Mouse (Mus musculus) midbrain, embryonic 13.5 days (tissue): ENCODE results near the gene Bche. TPM values are rescaled to one million over a fixed set of nuclear protein-coding genes. Genes with fewer than 3 reads are reported as not detected.

Experiments used
- ATAC-seq: fragments of 200-750 bp; cut with Nextera tagmentation; 2 replicates; pipeline ENCODE4 v1.8.0; 2017; ENCODE audit warnings: mild to moderate bottlenecking, moderate TSS enrichment, moderate library complexity
- H3K27ac ChIP-seq: fragments of 300-500 bp; sonication (generic); 2 replicates; pipeline ENCODE4 v1.5.1; 2015; ENCODE audit warnings: inconsistent platforms, mild to moderate bottlenecking, moderate library complexity
- H3K27me3 ChIP-seq: fragments of 300-500 bp; sonication (generic); 2 replicates; pipeline ENCODE4 v1.6.1; 2015; ENCODE audit warnings: mild to moderate bottlenecking, inconsistent platforms
- H3K36me3 ChIP-seq: fragments of 300-500 bp; sonication (generic); 2 replicates; pipeline ENCODE4 v1.6.1; 2015; ENCODE audit warnings: mild to moderate bottlenecking, inconsistent platforms
- H3K4me1 ChIP-seq: fragments of 300-500 bp; sonication (generic); replicated peaks from 2 replicates; pipeline ENCODE4 v1.6.1; 2015; ENCODE audit warnings: inconsistent platforms
- H3K4me2 ChIP-seq: fragments of 300-500 bp; sonication (generic); replicated peaks from 2 replicates; pipeline ENCODE4 v1.6.1; 2015; ENCODE audit warnings: moderate library complexity, mild to moderate bottlenecking, inconsistent platforms
- H3K4me3 ChIP-seq: fragments of 300-500 bp; sonication (generic); replicated peaks from 2 replicates; pipeline ENCODE4 v1.5.1; 2015; ENCODE audit warnings: mild to moderate bottlenecking, inconsistent platforms
- H3K9ac ChIP-seq: fragments of 300-500 bp; sonication (generic); replicated peaks from 2 replicates; pipeline ENCODE4 v1.6.1; 2015; ENCODE audit warnings: mild to moderate bottlenecking, inconsistent platforms
- H3K9me3 ChIP-seq: fragments of 300-500 bp; sonication (generic); 2 replicates; pipeline ENCODE4 v1.6.1; 2016; ENCODE audit warnings: mild to moderate bottlenecking, inconsistent platforms
- WGBS: fragments of 180-500 bp; shearing (Covaris S2); methylation state at CpG from one replicate; pipeline ENCODE4 v1.1.7; 2015; 5-methylcytosine and 5-hydroxymethylcytosine counted together
- polyA plus RNA-seq: library from polyadenylated mRNA; unstranded; fragments of >200 nt; fragmentation: Nextera tagmentation; extraction: Ambion mirVana; gene quantifications from 2 replicates; pipeline ENCODE4 v1.2.1, GENCODE M21; 2015

Bche gene
- polyA plus RNA-seq, result 1.2 and 1.6 TPM in 2 replicates

DNA sequence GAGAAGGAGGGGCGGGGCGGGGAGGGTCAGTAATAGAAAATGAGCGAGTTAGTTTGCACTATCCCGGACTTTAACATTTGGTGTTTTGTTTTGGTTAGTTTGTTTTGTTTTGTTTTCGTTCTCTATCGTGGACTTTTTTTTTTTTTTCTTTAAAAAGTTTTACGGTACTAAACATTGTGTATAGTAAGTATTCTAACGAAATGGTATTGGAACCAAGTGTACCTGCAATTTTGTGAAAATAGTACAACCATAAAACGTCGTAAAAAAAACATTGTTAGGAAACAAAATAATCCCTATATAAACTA, at the start of gene Bche:
Gene Bche, minus strand, starts transcription at position 6 of the 305 bp plus-strand sequence.
- no peak for ATAC-seq

DNA sequence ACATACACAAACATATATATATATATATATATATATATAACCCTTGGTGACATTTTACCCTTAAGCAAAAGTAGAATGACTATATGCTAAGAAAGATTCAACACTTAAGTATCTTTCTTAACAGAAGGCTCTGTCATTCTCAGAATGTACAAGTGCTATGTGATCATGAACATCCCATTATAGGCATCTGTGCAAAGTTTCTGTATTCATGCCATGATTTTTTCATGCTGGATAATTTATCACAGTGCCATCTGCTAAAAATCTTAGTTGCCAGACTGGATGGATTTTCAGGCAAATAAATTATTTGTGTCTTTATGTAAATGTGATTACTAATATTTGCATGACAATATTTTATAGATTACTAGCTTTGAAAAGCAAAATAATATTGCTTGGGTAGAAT, 33.8 kb upstream of the Bche start:
- Histone ChIP-seq H3K9me3 (no peaks in the 10 kb centered on the region), H3K4me1 (no peaks in the 10 kb centered on the region), H3K9ac (no peak overlapping the region), H3K27ac (no peak overlapping the region), H3K4me2 (no peak overlapping the region), H3K36me3 (no peaks in the 10 kb centered on the region), H3K4me3 (no peak overlapping the region), H3K27me3 (no peaks in the 10 kb centered on the region)
- no peak for ATAC-seq

More for the DNA sequence above, at the start of gene Bche:
- no peaks in the 10 kb centered on the region for H3K36me3 ChIP-seq
- H3K27me3 ChIP-seq, result no peaks in the 10 kb centered on the region
- peak within 1 kb of the TSS; percentile 46 for H3K9ac ChIP-seq
- no peak within 1 kb of the TSS for H3K27ac ChIP-seq
- H3K4me3 ChIP-seq, result peak within 1 kb of the TSS; percentile 44
- H3K4me1 ChIP-seq, result peaks cover 6% of the 10 kb centered on the region
- WGBS, result 22% methylated on average over 10 of the region's 10 CpGs
- H3K4me2 ChIP-seq, result peak within 1 kb of the TSS; percentile 67
- no peaks in the 10 kb centered on the region for H3K9me3 ChIP-seq

DNA sequence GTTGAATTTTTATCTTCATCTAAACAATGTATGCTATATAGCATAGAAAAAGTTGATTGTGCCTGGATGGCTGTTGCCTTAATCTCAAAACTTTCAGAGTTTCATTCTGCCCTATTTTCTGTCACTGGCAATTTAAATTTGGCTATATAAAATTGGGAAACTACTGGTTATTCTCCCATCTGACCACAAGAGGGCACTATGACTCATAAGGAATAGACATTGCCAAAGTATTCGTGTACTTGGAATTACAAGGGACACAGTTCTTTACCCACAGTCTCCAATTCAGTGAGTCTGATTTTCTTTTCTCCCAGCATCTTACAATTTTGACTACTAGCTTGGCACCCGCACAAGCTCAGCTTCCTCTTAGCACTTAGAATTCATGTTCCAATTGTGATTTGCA, 23.5 kb upstream of the Bche start:
- no peaks in the 10 kb centered on the region for H3K4me1 ChIP-seq
- no peak overlapping the region for H3K4me2 ChIP-seq
- no peak overlapping the region for H3K9ac ChIP-seq
- H3K9me3 ChIP-seq, result no peaks in the 10 kb centered on the region
- no peaks in the 10 kb centered on the region for H3K27me3 ChIP-seq
- WGBS, result 42% methylated on average over 2 of the region's 2 CpGs
- H3K4me3 ChIP-seq, result no peak overlapping the region
- no peak for ATAC-seq
- H3K27ac ChIP-seq, result no peak overlapping the region
- H3K36me3 ChIP-seq, result no peaks in the 10 kb centered on the region

DNA sequence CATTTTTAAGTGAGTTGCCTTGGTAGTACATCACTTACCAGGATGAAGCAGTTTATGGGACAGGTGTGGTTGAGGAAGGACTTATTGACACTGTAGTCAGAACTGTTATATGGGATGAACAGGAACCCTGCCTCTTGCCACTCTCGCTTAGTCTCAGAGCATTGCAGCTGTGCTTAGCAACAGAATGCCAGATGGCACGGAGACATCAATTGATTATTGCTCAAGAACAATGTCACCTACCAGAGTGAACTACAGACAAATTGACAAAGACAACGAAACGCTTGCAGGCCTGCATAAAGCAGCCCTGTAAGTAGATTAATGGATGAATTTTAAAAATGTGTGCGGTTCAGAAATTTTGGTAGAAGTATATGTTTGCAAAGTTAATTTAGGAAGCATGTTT, 21.3 kb upstream of the Bche start:
- Histone ChIP-seq H3K4me3 (no peak overlapping the region), H3K9me3 (no peaks in the 10 kb centered on the region), H3K36me3 (no peaks in the 10 kb centered on the region), H3K27me3 (no peaks in the 10 kb centered on the region), H3K4me1 (no peaks in the 10 kb centered on the region), H3K4me2 (no peak overlapping the region), H3K9ac (no peak overlapping the region), H3K27ac (no peak overlapping the region)
- 60% methylated on average over 5 of the region's 5 CpGs for WGBS
- no peak for ATAC-seq

DNA sequence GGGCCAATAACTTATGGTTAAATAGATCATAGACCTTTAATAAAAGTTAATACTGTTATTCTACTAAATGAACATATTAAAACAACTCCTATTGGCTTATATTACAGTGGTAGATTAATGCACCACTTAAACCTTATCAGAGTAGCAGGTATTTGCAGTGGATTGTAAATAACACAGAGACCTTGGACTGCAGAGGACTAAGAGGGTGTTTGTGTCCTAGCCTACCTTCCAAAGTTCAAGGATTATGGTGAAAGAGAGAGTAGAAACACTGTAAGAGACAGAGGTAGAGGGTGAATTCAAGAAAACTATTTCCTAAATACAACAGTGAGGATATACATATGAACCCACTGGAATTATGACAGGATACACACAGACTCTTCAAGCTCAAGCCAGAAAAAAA, 17.5 kb upstream of the Bche start:
- Histone ChIP-seq H3K4me3 (no peak overlapping the region), H3K9ac (no peak overlapping the region), H3K4me2 (no peak overlapping the region), H3K9me3 (no peaks in the 10 kb centered on the region), H3K27ac (no peak overlapping the region), H3K4me1 (no peaks in the 10 kb centered on the region), H3K27me3 (no peaks in the 10 kb centered on the region), H3K36me3 (no peaks in the 10 kb centered on the region)
- ATAC-seq, result no peak

DNA sequence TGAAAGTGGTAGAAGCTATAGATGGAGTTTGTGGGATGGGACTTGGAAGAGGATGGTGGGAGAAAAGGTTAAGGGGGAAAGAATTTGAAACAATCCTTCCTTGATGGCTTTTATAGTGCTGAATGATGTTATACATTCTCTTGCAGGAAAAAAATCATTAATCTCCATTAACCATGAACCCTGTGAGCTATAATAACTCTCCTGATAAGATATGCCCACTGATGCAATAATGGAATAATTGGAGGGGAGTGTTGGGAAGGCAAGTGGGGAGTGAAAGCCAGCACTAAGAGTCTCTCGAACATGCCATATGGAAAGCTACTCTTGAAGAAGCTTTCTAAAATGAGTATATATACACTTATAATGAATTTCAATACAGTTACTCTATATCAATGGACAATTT, 16.7 kb upstream of the Bche start:
- no peak overlapping the region for H3K9ac ChIP-seq
- no peak overlapping the region for H3K4me3 ChIP-seq
- no peaks in the 10 kb centered on the region for H3K4me1 ChIP-seq
- no peak overlapping the region for H3K27ac ChIP-seq
- no peaks in the 10 kb centered on the region for H3K36me3 ChIP-seq
- H3K27me3 ChIP-seq, result no peaks in the 10 kb centered on the region
- H3K4me2 ChIP-seq, result no peak overlapping the region
- ATAC-seq, result no peak
- H3K9me3 ChIP-seq, result no peaks in the 10 kb centered on the region
- 97% methylated on average over 1 of the region's 1 CpGs for WGBS

DNA sequence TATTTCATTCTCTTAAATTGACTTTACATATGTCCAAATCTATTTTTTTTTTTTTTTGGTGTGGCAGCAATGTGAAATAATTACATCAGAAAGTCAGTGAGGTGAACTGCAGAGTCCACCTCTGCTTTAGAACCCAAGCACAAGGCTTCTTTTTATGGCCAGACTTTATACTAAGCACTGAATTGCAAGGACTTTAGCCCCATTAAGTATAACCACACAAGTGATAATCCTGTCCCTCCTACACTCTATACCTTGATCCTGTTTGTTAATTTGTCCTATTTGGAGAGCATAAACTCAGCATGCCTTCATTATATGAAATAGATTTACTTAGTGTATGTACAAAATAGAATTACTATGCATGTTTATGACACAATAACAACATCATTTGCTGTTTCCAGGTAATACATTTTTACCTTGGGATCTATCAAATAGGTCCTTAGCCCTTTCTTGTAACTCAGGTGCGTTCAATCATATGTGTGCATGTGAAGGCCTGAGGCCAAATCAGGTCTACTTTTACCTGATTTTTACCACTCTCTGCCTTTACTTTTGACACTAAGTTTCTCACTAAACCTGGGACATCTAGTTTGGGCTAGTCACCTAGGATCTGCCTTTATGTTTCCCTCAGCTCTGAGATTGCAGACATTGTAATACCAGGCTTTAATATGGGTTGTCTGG, 9.5 kb upstream of the Bche start:
- Histone ChIP-seq H3K27me3 (no peaks in the 10 kb centered on the region), H3K27ac (no peak overlapping the region), H3K36me3 (no peaks in the 10 kb centered on the region), H3K4me3 (no peak overlapping the region), H3K9me3 (no peaks in the 10 kb centered on the region), H3K4me1 (no peaks in the 10 kb centered on the region), H3K4me2 (no peak overlapping the region), H3K9ac (no peak overlapping the region)
- no peak for ATAC-seq
- 95% methylated on average over 1 of the region's 1 CpGs for WGBS

DNA sequence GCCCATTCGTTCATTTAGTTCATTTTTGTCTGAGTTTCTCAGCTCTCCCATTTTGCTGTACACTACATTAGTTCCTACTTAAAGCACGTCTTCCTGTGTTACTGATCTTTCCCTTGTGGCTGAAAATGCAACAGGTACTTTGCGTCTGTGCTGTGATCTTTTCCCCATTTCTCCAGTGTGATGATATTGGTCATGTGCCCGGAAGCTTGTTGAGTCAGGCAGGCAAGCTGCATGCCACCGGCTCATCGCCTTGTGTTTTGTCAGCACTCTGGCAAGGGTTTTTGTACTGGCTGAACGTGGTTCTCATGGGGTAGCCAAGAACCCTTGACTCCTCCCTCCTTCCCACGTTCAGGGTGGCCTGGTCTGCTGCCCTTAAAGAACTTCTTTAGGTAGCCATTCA, 1.7 kb upstream of the Bche start:
- Histone ChIP-seq H3K27me3 (no peaks in the 10 kb centered on the region), H3K4me1 (peaks cover 6% of the 10 kb centered on the region), H3K9me3 (no peaks in the 10 kb centered on the region), H3K9ac (no peak overlapping the region), H3K27ac (no peak overlapping the region), H3K36me3 (no peaks in the 10 kb centered on the region), H3K4me3 (no peak overlapping the region), H3K4me2 (no peak overlapping the region)
- no peak for ATAC-seq
- WGBS, result 78% methylated on average over 8 of the region's 8 CpGs

DNA sequence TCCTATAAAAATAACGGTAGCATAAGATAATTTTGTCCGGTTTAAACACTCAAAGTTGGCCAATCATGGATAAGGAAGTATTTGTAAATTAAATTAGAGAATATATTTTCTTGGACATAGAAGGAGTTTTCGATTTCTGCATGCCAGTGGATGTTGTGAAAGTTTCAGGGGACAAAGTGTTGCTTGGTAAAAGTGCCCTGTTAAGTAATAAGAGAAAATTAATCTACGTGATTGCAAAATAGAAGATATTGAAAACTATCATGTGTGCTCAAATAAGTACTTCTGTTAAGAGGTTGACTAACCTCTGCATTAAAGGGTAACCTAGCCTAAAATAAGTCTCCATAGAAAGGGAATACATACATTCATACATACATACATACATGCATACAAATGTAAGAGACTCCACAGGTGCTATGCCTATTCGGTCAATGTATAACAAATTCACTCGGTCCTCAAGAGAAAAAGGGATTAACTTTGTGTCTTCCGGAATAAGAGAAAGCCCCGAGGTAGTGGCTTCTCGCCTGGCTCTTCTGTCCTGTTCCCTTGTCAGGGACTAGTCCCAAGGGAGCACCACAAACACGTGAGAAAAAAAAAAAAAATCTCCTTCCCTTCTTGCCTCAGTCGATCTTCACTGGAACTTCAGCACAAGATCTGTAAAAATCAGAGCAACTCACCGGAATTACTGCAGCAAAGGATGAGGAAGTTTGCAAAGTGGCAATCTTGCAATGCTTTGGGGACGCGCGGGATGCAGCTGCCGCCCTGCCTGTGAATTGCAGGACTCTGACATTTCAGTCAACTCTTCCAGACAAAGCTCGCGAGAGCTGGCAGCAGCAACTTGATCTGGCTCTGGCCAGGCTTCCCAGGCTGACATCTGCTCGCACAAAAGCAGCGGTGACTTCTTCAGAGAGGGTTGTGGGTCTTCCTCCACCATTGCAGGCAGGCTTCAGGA, 480 bp downstream of the Bche start:
- WGBS, result 20% methylated on average over 20 of the region's 20 CpGs
- Histone ChIP-seq H3K4me2 (peak overlapping the region; percentile 67), H3K4me1 (peaks cover 6% of the 10 kb centered on the region), H3K27me3 (no peaks in the 10 kb centered on the region), H3K36me3 (no peaks in the 10 kb centered on the region), H3K9ac (peak overlapping the region; percentile 46), H3K9me3 (no peaks in the 10 kb centered on the region), H3K4me3 (peak overlapping the region; percentile 44), H3K27ac (no peak overlapping the region)
- ATAC-seq, result peak; percentile 98

DNA sequence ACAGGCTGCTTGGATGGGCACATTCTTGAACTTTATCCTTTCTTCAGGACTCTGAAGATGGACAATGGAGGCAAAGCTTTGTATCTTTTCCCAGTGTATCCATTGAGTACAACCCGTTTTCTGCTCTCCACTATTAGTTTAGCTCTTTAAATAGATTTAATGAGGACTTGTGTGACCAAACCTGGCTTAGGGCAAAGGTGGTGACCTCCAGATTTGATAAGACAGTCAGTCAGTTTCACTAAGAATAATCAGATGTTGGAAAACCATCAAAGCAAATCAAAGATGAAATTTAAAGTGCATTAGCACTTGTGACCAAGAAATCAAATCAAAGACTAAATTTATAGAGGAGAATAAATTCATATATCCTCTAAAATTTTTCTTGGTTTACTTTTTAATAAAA, 1.7 kb downstream of the Bche start:
- Histone ChIP-seq H3K27ac (no peak overlapping the region), H3K4me3 (no peak overlapping the region), H3K4me1 (peaks cover 6% of the 10 kb centered on the region), H3K36me3 (no peaks in the 10 kb centered on the region), H3K9me3 (no peaks in the 10 kb centered on the region), H3K27me3 (no peaks in the 10 kb centered on the region), H3K9ac (no peak overlapping the region), H3K4me2 (no peak overlapping the region)
- no peak for ATAC-seq
- WGBS, result 21% methylated on average over 1 of the region's 1 CpGs

DNA sequence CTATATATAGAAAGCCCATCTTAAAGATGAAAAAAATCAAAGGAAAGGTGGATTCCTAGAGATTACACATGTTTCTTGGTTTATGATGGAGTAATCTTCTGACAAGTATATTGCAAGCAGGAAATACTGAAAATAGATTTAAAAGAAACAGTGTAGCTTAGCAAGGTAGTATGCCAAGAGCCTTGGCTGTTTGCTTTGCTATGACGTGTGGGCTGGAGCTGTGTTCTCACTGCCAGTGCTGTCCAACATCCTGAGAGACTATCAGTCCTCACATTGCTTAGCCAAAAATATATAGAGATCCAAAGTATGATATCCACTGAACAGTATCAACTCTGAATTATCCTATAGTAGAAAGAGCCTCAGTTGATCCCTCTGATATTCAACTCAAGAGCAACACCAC, 9.3 kb downstream of the Bche start:
- H3K4me2 ChIP-seq, result no peak overlapping the region
- no peaks in the 10 kb centered on the region for H3K9me3 ChIP-seq
- 88% methylated on average over 1 of the region's 1 CpGs for WGBS
- no peak for ATAC-seq
- no peaks in the 10 kb centered on the region for H3K27me3 ChIP-seq
- no peak overlapping the region for H3K27ac ChIP-seq
- H3K4me1 ChIP-seq, result no peaks in the 10 kb centered on the region
- no peaks in the 10 kb centered on the region for H3K36me3 ChIP-seq
- no peak overlapping the region for H3K9ac ChIP-seq
- no peak overlapping the region for H3K4me3 ChIP-seq

DNA sequence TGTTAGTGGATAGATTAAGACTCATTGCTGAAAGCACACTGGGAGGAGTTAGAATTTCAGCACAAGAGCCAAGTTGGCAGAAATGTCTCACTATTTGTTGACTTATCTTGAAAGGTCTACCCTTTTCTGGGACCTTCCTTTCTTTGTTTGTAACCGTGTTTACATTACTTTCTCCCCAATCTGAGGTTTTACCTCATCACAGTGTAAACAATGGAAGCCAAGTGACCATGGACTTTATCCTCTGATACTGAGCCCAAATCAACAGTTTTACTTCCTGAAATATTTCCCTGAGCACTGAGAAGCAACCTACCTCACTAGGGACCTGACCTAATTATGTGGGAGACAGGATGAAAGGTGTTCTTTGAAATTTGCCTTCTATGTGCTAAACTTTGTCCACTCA, 34.9 kb downstream of the Bche start:
- no peaks in the 10 kb centered on the region for H3K27me3 ChIP-seq
- H3K4me1 ChIP-seq, result no peaks in the 10 kb centered on the region
- WGBS, result 56% methylated on average over 1 of the region's 1 CpGs
- H3K4me3 ChIP-seq, result no peak overlapping the region
- no peak overlapping the region for H3K4me2 ChIP-seq
- ATAC-seq, result no peak
- no peaks in the 10 kb centered on the region for H3K9me3 ChIP-seq
- H3K36me3 ChIP-seq, result no peaks in the 10 kb centered on the region
- no peak overlapping the region for H3K27ac ChIP-seq
- no peak overlapping the region for H3K9ac ChIP-seq
